Mouse (Mus musculus): ENCODE measurements around the gene Tpcn2.

DNA sequence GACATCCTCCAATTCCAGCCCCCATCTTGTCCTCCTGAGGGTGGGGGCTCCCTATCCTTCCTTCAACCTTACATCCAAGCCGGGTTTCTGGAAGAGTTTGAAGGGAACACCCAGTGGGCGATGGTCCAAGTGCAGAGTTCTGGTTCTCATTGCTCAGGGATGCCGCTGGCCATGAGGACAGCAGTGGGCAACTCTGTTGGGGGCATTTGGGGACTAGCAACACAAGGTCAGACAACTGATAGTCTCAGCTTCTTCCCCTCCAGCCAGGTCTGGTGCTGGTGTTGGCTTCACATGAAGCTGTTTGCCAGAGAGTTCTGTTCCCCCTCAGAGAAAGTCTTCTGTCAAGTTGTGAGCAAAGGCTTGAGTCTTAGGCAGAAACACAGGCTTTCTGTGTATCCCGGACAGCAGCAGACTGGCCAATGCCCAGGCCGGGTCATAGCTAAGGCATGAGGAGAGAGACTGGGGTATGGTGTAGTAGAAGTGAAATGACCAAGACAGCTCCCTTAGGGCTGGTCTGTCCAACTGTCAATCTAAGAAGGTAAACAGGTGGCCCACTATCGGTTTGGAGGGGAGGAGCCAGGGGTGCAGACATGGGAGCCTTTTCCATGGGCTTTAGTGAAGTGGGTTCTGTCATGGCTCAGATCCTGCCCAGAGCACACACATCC is 17.7 kb upstream of the Tpcn2 start:
- TF ChIP-seq POLR2A (IDR thresholded peaks at IDR 0.05; ENCODE audit: insufficient read depth, low read depth, low read length), result no peak
- no peak for TF ChIP-seq CTCF (IDR thresholded peaks at IDR 0.05)

Data from heart, adult 2 months (tissue).